Mouse (Mus musculus) C2C12 (cell line): Measurements from ENCODE around the gene Arhgef3. TPM values are rescaled to one million over a fixed set of nuclear protein-coding genes. Genes with fewer than 3 reads are reported as not detected.

ENCODE experiments used
- H3K27me3 ChIP-seq: one replicate; pipeline ENCODE4 v1.6.1; 2011; ENCODE audit not compliant: control insufficient read depth, insufficient read depth, insufficient read length
- H3K36me3 ChIP-seq: one replicate; pipeline ENCODE4 v1.6.1; 2011; ENCODE audit not compliant: control insufficient read depth, insufficient read depth
- H3K4me3 ChIP-seq: one replicate; pipeline ENCODE4 v1.5.1; 2011; ENCODE audit warnings: mild to moderate bottlenecking, control low read depth; ENCODE audit not compliant: poor library complexity, insufficient read depth, severe bottlenecking
- H3K79me2 ChIP-seq: one replicate; pipeline ENCODE4 v1.6.1; 2011; ENCODE audit not compliant: control insufficient read depth, insufficient read depth
- H3K79me3 ChIP-seq: one replicate; pipeline ENCODE4 v1.6.1; 2011; ENCODE audit warnings: low read depth, control low read depth
- H3ac ChIP-seq: one replicate; pipeline ENCODE3; 2011; ENCODE audit warnings: low read depth; ENCODE audit not compliant: control insufficient read depth, insufficient read length
- CEBPB ChIP-seq: IDR thresholded peaks from one replicate; pipeline ENCODE4 v1.6.1; 2011; ENCODE audit warnings: low read depth, mild to moderate bottlenecking, control low read depth, moderate library complexity
- CTCF ChIP-seq: IDR thresholded peaks from one replicate; pipeline ENCODE4 v1.5.1; 2011; ENCODE audit not compliant: control insufficient read depth, insufficient read depth, insufficient read length
- FOSL1 ChIP-seq: IDR thresholded peaks from one replicate; pipeline ENCODE4 v1.8.0; 2011; ENCODE audit warnings: mild to moderate bottlenecking, low read length; ENCODE audit not compliant: poor library complexity, insufficient read depth, severe bottlenecking
- MAX ChIP-seq: IDR thresholded peaks from one replicate; pipeline ENCODE4 v1.6.1; 2011; ENCODE audit warnings: mild to moderate bottlenecking, control low read depth
- MYOD1 ChIP-seq: IDR thresholded peaks from one replicate; pipeline ENCODE4 v1.6.1; 2011; ENCODE audit warnings: low read depth; ENCODE audit not compliant: control insufficient read depth, insufficient read length
- MYOG ChIP-seq: IDR thresholded peaks from one replicate; pipeline ENCODE4 v1.6.1; 2011; ENCODE audit not compliant: control insufficient read depth, insufficient read length; ENCODE audit errors: extremely low read depth
- USF1 ChIP-seq: IDR thresholded peaks from one replicate; pipeline ENCODE4 v1.6.1; 2011; ENCODE audit warnings: low read depth, mild to moderate bottlenecking, control low read depth, moderate library complexity
- polyA plus RNA-seq: library from polyadenylated mRNA; unstranded; fragments of >200 nt; fragmentation: generic; extraction: Trizol; gene quantifications from one replicate; pipeline ENCODE4 v1.2.1, GENCODE M21; 2012; ENCODE audit warnings: missing spikeins

Arhgef3 gene
- polyA plus RNA-seq, 1 experiment, result 1.1 TPM

GRCm38 (mm10) chr14:27338034-27338708, 223.5 kb downstream of the Arhgef3 start:
- Histone ChIP-seq H3K4me3 (no peak overlapping the region), H3ac (no peak overlapping the region), H3K79me2 (no peaks in the 10 kb centered on the region), H3K36me3 (no peaks in the 10 kb centered on the region), H3K27me3 (peaks cover 3% of the 10 kb centered on the region), H3K79me3 (no peaks in the 10 kb centered on the region)
- TF ChIP-seq MYOD1 (no peak), CTCF (no peak), FOSL1 (no peak), CEBPB (no peak), USF1 (no peak), MAX (no peak), MYOG (no peak)

GRCm38 (mm10) chr14:27340682-27341415, 226.2 kb downstream of the Arhgef3 start:
- Histone ChIP-seq H3K79me2 (no peaks in the 10 kb centered on the region), H3K36me3 (no peaks in the 10 kb centered on the region), H3K27me3 (peaks cover 3% of the 10 kb centered on the region), H3K4me3 (no peak overlapping the region), H3K79me3 (no peaks in the 10 kb centered on the region), H3ac (no peak overlapping the region)
- TF ChIP-seq CEBPB, result no peak
- no peak for TF ChIP-seq USF1
- no peak for TF ChIP-seq MYOD1
- TF ChIP-seq CTCF, result no peak
- no peak for TF ChIP-seq MAX
- no peak for TF ChIP-seq FOSL1
- TF ChIP-seq MYOG, result no peak

GRCm38 (mm10) chr14:27341486-27341885, 226.8 kb downstream of the Arhgef3 start:
- no peaks in the 10 kb centered on the region for H3K36me3 ChIP-seq
- H3K79me3 ChIP-seq, result no peaks in the 10 kb centered on the region
- TF ChIP-seq CTCF (no peak), CEBPB (peak; percentile 18), MYOD1 (peak; percentile 21)

GRCm38 (mm10) chr14:27342451-27342850, 227.8 kb downstream of the Arhgef3 start:
- Histone ChIP-seq H3K4me3 (no peak overlapping the region), H3K27me3 (no peaks in the 10 kb centered on the region), H3ac (no peak overlapping the region), H3K36me3 (no peaks in the 10 kb centered on the region), H3K79me3 (no peaks in the 10 kb centered on the region), H3K79me2 (no peaks in the 10 kb centered on the region)
- TF ChIP-seq USF1 (no peak), MYOG (no peak), CTCF (no peak), CEBPB (no peak), MAX (no peak), MYOD1 (no peak), FOSL1 (no peak)

More at GRCm38 (mm10) chr14:27341486-27341885, 226.8 kb downstream of the Arhgef3 start:
- Histone ChIP-seq H3K27me3 (no peaks in the 10 kb centered on the region), H3K4me3 (no peak overlapping the region), H3ac (no peak overlapping the region), H3K79me2 (no peaks in the 10 kb centered on the region)

GRCm38 (mm10) chr14:27344250-27344990, 229.7 kb downstream of the Arhgef3 start:
- Histone ChIP-seq H3K79me3 (no peaks in the 10 kb centered on the region), H3K79me2 (no peaks in the 10 kb centered on the region), H3ac (no peak overlapping the region), H3K27me3 (no peaks in the 10 kb centered on the region), H3K36me3 (no peaks in the 10 kb centered on the region), H3K4me3 (no peak overlapping the region)
- no peak for TF ChIP-seq CEBPB
